Mouse (Mus musculus): ENCODE measurements around the gene Soga1.

- no peak for TF ChIP-seq POLR2A (IDR thresholded peaks at IDR 0.05; ENCODE audit: insufficient read depth, low read length)
- TF ChIP-seq CTCF (IDR thresholded peaks at IDR 0.05; ENCODE audit: low read depth, low read length), result no peak
- no peak for TF ChIP-seq EP300 (IDR thresholded peaks at IDR 0.05; ENCODE audit: insufficient read depth, low read depth, low read length)
Measured at GRCm38 (mm10) chr2:157028261-157028660, 50.8 kb downstream of the Soga1 start.
